Mouse (Mus musculus) duodenum, adult 2 months (tissue): ENCODE results near the gene Gm13723. TPM values are rescaled to one million over a fixed set of nuclear protein-coding genes. Genes with fewer than 3 reads are reported as not detected.

Experiments
- polyA plus RNA-seq: library from polyadenylated mRNA; depleted of rRNA; stranded (reverse); fragments of >200 nt; gene quantifications from 2 replicates; pipeline ENCODE4 v1.2.3, GENCODE M21; 2012; ENCODE audit warnings: low replicate concordance; rRNA removed

Gm13723 gene
- polyA plus RNA-seq, result not detected in 2 replicates

DNA sequence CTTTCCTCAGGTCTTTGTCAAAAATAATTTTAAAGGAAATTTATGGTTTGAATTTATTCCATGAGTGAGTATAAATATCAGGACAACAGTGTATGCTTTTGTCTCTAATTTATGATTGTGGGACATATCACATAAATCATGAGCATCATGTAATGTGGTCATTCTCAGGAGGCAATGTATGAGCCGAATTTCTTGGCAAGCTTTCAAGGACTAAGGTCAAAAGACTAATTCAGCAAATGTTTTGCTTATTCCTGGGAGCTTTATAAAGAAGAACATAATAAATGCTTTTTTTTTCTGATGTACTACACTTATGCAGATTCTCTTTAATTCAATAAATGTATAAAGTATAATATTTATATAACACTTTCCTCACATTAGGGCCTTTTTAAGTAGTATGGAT, at the start of gene Gm13723:
TSS of gene Gm13723 (minus strand) at position 101 of the 400 bp plus-strand sequence.

DNA sequence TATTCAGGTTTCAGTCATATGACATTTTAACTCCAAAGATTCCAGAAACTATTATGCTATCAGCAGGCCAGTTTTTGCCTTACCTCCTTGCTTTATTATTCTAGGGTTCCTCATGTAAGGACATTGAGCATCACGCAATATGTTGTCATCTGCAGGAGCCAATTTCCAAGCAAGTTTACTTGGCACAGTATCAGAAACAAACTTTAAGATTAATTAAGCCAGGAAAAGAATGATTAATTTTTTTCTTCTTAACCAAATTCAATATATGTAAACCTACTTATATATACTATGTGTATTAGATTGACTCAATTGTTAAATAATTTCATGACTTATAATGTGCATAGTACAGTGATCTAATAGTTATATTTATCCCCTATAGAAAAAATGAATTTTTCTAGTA, 17.5 kb upstream of the Gm13723 start, which contains the start of gene Olfr1097:
TSS of gene Olfr1097 (minus strand) at position 101 of the 400 bp plus-strand sequence.

DNA sequence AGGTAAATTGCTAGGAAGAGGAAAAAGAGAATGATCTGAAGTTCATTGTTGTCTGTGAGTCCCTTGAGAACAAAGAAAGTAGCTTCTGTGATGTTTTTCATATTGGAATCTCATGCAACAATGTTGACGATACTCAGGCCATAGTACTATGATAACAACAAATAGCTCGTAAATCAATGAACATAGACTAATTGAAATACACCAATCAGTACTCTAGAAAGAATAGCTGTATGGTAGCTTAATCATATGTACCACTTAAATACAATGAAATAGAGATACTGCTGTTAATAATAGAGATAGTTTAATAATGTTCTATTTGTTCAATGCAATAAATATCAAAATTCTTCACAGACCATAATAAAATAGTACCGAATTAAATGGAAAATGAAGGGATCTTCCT, 23.0 kb downstream of the Gm13723 start, which contains the start of gene Olfr1095:
TSS of gene Olfr1095 (minus strand) at position 101 of the 400 bp plus-strand sequence.

DNA sequence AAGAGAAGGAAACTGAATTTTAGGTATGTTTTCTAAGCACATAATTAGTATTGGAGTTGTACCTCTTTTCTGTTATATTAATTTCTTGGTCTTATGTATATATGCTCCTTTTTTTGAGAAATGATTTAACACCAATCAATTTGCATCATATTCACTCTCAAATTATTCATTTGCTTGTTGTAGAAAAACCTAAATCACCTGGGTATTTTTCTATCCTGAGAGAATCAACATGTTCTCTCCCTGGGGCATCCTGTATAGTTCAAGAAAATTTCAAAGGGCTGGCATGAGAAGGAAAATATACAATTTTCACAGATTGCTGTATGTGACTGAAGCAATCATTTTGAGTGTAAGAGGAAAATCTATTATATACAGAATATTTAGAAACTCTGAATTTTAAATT, 50.2 kb downstream of the Gm13723 start, which contains the start of gene Olfr1094:
TSS of gene Olfr1094 (plus strand) at position 301 of the 400 bp plus-strand sequence.

Other genes starting within 250 kb of the Gm13723 start
- not detected in 2 replicates for gene Olfr1084, start 235.1 kb downstream of the Gm13723 start, polyA plus RNA-seq
- not detected in 2 replicates for gene Olfr1085, start 212.8 kb downstream of the Gm13723 start, polyA plus RNA-seq
- not detected in 2 replicates for gene Olfr1086, start 194.7 kb downstream of the Gm13723 start, polyA plus RNA-seq
- gene Olfr1087, start 176.4 kb downstream of the Gm13723 start, polyA plus RNA-seq, result not detected in 2 replicates
- not detected in 2 replicates for gene Olfr1089, start 141.1 kb downstream of the Gm13723 start, polyA plus RNA-seq
- gene Olfr1090, start 115.8 kb downstream of the Gm13723 start, polyA plus RNA-seq, result not detected in 2 replicates
- gene Olfr1093, start 92.3 kb downstream of the Gm13723 start, polyA plus RNA-seq, result not detected in 2 replicates
- gene Olfr141, start 64.8 kb downstream of the Gm13723 start, polyA plus RNA-seq, result not detected in 2 replicates
- gene Olfr1094, start 50.1 kb downstream of the Gm13723 start, polyA plus RNA-seq, result not detected in 2 replicates
- gene Olfr1095, start 23.1 kb downstream of the Gm13723 start, polyA plus RNA-seq, result not detected in 2 replicates
- not detected in 2 replicates for gene Olfr1097, start 17.4 kb upstream of the Gm13723 start, polyA plus RNA-seq
- not detected in 2 replicates for gene Olfr1098, start 49.7 kb upstream of the Gm13723 start, polyA plus RNA-seq
- not detected in 2 replicates for gene Olfr1099, start 85.9 kb upstream of the Gm13723 start, polyA plus RNA-seq
- not detected in 2 replicates for gene Olfr1100, start 105.2 kb upstream of the Gm13723 start, polyA plus RNA-seq
- not detected in 2 replicates for gene Olfr1101, start 116.4 kb upstream of the Gm13723 start, polyA plus RNA-seq
- not detected in 2 replicates for gene Olfr1102, start 123.6 kb upstream of the Gm13723 start, polyA plus RNA-seq
- not detected in 2 replicates for gene Olfr1104, start 152.3 kb upstream of the Gm13723 start, polyA plus RNA-seq
- not detected in 2 replicates for gene Olfr1105, start 161.7 kb upstream of the Gm13723 start, polyA plus RNA-seq
- gene Olfr1106, start 177.5 kb upstream of the Gm13723 start, polyA plus RNA-seq, result not detected in 2 replicates
- gene Olfr1107, start 201.0 kb upstream of the Gm13723 start, polyA plus RNA-seq, result not detected in 2 replicates
- gene Olfr1109, start 221.2 kb upstream of the Gm13723 start, polyA plus RNA-seq, result not detected in 2 replicates
- gene Olfr259, start 239.8 kb upstream of the Gm13723 start, polyA plus RNA-seq, result not detected in 2 replicates